Mouse (Mus musculus) adrenal gland, postnatal 14 days (tissue): ENCODE data around the gene G6pc3. TPM values are rescaled to one million over a fixed set of nuclear protein-coding genes. Genes with fewer than 3 reads are reported as not detected.
"Not testable (repeated sequence)": the region's sequence is repeated elsewhere in the genome, so short reads cannot be mapped to it uniquely, and the experiment has no call there.

Experiments used
- DNase-seq: peaks from one replicate; pipeline ENCODE4 v3.0.0; 2021; ENCODE audit warnings: mixed read lengths
- long read RNA-seq, 2 experiments: library from polyadenylated mRNA; stranded (forward); transcript quantifications; one replicate each; pipeline ENCODE4 v2.0.0; 2021
- total RNA-seq: library from RNA; stranded (reverse); gene quantifications from 2 replicates; pipeline ENCODE4 v1.2.3, GENCODE M21; 2021

G6pc3 gene
- 82.8 and 83.7 TPM in 2 replicates for total RNA-seq
- long read RNA-seq, experiment 1, transcript G6pc3-202 (6 exons, 1,573 nt): major isoform, 59 of 62 reads
- long read RNA-seq, experiment 1, partial matches to known transcripts: 0 of 62 reads
- long read RNA-seq, experiment 1, other reads (novel, unspliced or antisense): 2 of 62 reads
- long read RNA-seq, experiment 2, transcript G6pc3-202 (6 exons, 1,573 nt): major isoform, 33 of 41 reads
- long read RNA-seq, experiment 2, partial matches to known transcripts: 5 of 41 reads
- long read RNA-seq, experiment 2, other reads (novel, unspliced or antisense): 3 of 41 reads

DNA sequence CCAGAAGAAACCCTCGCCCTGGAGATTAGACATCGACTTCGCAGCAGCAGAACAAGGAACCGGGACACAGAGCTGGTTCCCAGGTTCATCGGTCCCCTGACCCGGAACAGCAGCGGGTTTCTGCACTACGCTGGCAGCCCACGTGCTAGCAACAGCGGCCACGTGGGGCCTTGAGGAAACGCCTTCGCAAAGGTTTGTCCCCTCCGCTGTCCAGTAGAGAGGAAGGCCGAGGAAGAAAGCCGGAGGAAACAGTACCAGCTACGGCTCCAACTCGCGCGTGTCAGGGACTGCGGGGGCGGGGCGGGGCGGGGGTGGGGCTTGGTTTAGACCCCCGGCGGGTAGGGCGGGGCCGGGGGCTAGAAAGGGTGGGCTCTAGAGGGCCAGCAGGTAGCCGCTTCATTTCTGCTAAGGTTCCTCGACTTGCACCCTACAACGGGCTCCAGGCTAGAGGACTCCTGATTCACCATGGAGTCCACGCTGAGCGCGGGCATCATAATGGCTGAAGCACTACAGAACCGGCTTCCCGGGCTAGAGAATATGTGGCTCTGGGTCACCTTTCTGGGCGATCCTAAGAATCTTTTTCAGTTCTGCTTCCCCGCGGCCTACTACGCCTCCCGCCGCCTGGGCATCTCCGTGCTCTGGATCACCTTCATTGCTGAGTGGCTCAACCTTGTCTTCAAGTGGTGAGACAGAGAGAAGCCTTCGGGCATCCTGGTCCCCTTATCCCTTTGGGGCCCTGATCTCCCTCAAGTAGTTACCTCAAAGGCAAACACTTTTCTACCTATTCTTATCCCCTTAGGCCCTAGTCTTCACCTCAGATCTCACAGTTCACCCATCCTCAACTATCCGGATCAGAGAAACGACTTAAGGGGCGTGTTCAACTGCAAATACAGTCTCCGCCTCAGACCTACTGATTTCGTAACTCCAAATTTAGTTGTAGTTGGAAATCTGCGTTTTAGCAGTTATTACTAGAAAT is at the start of gene G6pc3:
G6pc3 (plus strand) TSS at position 160 of the 976 bp plus-strand sequence.
- DNase-seq: peak; percentile 95

DNA sequence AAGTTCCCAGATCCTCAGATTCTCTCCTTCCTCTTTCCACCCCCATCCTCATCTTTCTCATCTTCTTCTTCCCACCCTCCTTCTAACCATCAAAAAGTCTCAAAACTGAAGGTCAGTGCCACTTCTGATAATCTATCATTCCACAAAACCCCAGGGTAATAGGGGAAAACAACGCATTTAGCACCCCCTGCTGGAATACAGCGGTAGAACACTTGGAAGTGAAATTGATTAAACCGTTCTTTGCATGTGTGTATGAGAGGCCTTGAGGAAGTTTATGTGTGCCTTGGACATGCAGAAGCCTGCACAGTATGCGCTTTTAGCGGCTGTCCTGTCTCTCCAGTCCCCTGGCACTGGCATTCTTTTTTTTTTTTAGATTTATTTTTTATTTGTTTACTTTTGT is 48.9 kb upstream of the G6pc3 start:
- peak; percentile 60 for DNase-seq

GRCm38 (mm10) chr11:102142355-102142754 is 47.1 kb upstream of the G6pc3 start:
- DNase-seq: no peak

- no peak for DNase-seq
These were observed 44.4 kb upstream of the G6pc3 start for GRCm38 (mm10) chr11:102144957-102145470.

DNA sequence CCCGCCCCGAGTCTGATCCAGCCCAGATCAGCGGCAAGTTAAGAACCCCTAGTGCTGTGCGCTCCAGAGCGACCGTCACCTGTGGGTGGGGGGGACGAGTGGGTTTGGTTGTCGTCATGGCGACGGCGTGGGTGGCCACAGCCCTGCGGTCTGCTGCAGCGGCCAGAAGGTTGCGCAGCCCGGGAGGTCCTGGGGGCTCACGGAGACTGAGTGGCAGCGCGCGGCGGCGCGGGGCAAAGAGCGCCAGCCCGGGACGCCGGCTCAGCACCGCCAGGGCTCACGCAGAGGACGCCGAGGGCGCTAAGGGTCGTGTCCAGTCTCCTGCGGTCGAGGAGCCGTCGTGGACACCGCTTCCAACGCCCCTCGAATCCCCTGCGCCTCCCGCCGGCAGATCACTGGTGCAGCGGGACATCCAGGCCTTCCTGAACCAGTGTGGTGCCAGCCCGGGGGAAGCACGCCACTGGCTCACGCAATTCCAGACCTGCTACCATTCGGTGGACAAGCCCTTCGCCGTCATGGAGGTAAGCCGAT is 43.9 kb upstream of the G6pc3 start, which contains the start of gene Nags:
Nags (plus strand) TSS at position 43 of the 531 bp plus-strand sequence.
- peak; percentile 39 for DNase-seq

- DNase-seq: peak; percentile 69
These were observed 43.4 kb upstream of the G6pc3 start for GRCm38 (mm10) chr11:102146005-102146404.

DNA sequence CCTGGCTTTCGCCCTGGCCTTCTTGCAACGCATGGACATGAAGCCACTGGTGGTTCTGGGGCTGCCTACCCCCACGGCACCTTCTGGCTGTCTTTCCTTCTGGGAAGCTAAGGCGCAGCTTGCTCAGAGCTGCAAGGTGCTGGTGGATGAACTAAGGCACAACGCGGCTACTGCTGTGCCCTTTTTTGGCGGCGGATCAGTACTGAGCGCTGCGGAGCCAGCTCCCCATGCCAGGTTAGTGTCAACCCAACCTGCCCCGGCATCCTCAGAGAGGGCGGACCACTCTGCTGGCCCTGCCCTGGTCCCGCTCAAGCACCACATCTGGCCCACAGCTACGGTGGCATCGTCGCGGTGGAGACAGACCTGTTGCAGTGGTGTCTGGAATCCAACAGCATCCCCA is 42.9 kb upstream of the G6pc3 start:
- DNase-seq: no peak

DNA sequence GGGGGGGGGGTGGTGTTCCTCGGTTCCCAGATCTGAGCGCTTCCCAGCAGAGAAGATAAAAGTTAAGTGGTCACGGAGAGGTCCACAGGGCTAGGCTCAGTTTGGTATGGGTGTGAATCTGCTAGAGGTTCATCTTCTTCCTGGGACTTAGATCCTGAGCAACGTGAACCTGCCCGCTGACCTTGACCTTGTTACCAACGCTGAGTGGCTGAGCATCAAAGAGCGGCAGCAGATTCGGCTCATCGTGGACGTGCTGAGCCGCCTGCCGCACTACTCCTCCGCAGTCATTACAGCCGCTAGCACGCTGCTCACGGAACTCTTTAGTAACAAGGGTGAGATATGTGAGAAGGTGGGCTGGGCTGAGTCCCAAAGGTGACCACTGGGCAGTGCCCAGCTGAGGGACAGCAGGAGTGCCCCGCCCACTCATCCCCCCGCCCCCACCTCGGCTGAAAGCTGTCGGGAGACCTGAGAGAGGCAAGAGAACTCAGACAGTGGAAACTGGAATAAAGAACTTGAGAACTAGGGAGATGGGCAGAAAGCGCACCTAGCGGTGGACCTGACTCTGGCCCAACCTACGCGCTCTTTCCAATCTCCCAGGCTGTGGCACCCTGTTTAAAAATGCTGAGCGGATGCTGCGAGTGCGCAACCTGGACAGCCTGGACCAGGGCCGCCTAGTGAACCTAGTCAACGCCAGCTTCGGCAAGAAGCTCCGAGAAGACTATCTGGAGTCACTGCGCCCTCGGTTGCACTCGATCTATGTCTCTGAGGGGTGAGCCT is 42.0 kb upstream of the G6pc3 start:
- DNase-seq: peak; percentile 32

GRCm38 (mm10) chr11:102156039-102156785 is 33.2 kb upstream of the G6pc3 start, which contains the start of gene Tmem101:
Gene Tmem101 (minus strand): TSS chr11:102156404.
- peak; percentile 95 for DNase-seq

DNA sequence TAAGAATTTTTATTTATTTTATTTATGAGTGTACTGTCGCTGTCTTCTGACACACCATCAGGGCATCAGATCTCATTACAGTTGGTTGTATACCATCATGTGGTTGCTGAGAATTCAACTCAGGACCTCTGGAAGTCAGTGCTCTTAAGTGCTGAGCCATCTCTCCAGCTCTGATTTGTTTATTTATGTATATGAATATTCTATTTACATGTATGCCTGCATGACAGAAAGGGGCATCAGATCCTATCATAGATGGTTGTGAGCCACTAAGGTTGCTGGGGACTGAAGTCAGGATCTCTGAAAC is 32.7 kb upstream of the G6pc3 start:
- DNase-seq: no peak

- DNase-seq: not testable (repeated sequence)
These were observed 31.4 kb upstream of the G6pc3 start for GRCm38 (mm10) chr11:102158024-102158423.

DNA sequence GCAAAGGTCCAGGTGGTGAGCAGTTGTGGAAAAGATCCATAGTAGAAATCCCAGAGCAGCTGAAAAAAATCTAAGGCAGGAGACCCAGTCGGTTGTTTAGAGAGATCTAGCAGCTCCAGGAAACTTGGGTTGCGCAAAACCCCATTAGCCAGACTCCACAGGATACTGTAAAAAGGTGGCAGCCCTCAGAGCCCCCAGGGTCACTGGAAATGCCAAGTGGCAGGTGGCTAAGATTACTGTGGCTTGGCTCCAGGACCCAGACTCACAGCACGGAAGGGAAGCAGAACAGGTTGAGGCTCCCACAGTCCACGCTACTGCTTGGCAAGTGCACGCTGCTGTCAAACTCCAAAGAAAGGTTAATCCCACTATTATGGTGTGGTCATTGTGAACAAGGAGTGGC is 29.6 kb upstream of the G6pc3 start:
- DNase-seq: no peak

DNA sequence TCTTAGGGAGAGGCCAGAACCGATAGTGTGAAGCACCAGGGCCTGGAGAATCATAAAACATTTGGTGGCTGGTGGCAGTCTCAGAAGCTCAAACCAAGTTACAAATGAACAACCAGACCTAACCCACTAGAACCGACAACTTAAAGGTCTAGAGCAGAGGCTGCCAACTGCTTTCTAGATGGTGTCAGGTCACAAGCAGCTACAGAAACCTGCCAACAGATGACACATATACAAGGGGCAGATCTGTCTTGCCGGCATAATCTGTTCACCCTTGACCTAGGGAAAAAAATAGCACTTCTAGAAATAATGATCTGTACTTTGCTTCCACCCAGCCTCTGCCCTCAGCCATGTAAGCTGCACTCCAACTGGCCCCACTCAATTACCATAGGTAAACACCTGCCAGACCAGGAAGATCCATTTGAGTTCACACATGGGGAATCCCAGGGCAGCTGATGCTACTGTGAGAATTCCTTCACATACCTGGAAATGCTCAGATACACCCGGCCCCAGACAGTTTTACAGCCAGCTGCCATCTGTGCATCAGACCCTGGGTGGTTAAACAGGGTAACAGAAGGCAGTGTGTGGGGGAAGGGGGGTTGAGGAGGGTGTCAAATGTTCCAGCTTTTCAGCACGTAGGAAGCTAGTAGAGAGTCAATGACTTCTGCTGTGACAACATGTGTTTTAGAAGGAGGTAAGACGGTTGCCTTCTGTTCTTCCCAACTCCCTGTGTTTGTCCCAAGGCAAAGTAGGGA is 23.3 kb upstream of the G6pc3 start:
- no peak for DNase-seq

DNA sequence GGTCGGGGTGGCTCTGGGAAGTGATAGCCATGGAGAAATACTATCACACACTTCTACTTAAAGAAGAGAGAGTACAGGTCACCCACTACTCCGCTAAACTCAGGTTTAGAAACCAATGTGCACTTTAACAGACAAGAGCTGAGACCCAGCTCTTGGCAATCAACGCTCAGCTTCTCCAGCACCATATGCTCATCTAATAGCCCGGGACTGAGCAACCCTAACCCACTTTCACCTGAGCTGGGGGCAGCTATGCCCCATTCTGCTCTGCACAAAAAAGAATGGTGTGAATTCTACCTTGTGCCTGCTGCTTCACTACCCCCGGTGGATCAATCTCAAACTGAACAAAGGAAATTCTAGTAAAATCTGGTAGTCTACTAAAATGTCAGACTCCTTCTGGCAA is 21.9 kb upstream of the G6pc3 start:
- DNase-seq: no peak

DNA sequence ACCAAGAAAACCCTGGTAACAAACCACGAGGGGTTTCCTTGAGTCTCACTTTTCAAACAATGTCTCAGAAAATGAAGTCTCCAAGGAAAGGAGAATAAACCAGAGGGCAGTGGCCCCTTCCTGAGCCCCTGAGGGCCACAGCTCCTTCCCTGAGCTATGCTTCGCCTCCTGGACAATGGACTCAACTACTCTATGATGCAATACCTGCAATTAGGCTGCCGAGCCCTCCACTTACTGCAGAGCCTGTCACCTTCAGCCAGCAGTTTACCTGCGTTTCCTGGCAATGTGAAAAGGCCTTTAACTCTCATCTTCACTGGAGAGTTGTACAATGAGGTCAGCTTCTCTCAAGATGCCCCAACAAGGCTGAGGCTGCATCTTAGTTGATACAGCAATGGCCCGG is 20.7 kb upstream of the G6pc3 start:
- DNase-seq: no peak

DNA sequence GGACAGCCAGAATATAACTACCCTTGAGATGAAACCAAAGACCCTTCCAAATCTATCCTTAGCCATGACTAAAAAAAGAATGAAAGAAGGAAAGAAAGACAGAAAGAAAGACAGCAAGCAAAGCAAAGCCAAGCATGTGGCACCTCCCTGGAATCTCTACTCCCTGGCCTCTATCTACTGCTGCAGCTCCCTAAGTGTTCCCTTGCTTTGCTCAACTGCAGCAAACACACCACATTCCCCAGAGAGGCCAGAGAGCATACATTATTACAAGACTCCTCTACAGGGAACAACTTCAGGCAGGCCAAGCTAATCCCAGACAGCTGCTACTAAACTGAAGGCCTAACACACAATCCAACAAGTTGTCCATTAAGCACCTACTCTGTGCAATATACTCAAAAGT is 9.6 kb upstream of the G6pc3 start:
- DNase-seq: no peak

DNA sequence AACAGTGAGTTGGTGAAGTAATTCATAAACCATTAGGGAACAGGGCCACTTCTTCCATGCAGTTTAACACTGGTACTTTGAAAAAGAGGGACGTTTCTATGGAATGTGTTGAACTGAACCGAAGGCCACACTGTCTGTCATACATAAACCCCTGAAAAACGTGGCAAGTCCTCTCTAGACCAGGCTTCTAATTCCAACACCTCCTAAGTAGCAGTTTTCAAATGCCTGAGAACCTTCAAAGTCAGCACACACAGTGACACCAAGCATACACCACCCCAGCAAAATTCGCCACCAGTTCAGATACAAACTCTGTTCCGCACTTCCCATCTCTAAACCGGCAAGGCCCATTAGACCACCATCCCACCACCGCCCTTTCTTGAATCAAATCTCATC is 5.2 kb upstream of the G6pc3 start:
- no peak for DNase-seq

GRCm38 (mm10) chr11:102184646-102185495 is 4.5 kb upstream of the G6pc3 start, which contains the start of gene Lsm12:
Gene Lsm12 (minus strand): TSS chr11:102185296.
- peak; percentile 98 for DNase-seq

GRCm38 (mm10) chr11:102185677-102186076 is 3.7 kb upstream of the G6pc3 start:
- DNase-seq: no peak
